Mouse (Mus musculus) liver, embryonic 12.5 days (tissue): ENCODE results near the gene Kdm6b. TPM values are rescaled to one million over a fixed set of nuclear protein-coding genes. Genes with fewer than 3 reads are reported as not detected.

Experiments used
- ATAC-seq: fragments of 200-750 bp; cut with Nextera tagmentation; 2 replicates; pipeline ENCODE4 v1.8.0; 2017; ENCODE audit warnings: moderate number of reproducible peaks, mild to moderate bottlenecking, moderate library complexity
- H3K27ac ChIP-seq: fragments of 300-500 bp; sonication (generic); 2 replicates; pipeline ENCODE4 v1.5.1; 2016; ENCODE audit warnings: mild to moderate bottlenecking
- H3K27me3 ChIP-seq: fragments of 300-500 bp; sonication (generic); replicated peaks from 2 replicates; pipeline ENCODE4 v1.6.1; 2016; ENCODE audit warnings: mild to moderate bottlenecking, moderate library complexity
- H3K36me3 ChIP-seq: fragments of 300-500 bp; sonication (generic); 2 replicates; pipeline ENCODE4 v1.6.1; 2016; ENCODE audit warnings: mild to moderate bottlenecking, moderate library complexity
- H3K4me1 ChIP-seq: fragments of 300-500 bp; sonication (generic); 2 replicates; pipeline ENCODE4 v1.6.1; 2016
- H3K4me2 ChIP-seq: fragments of 300-500 bp; sonication (generic); 2 replicates; pipeline ENCODE4 v1.6.1; 2016; ENCODE audit warnings: mild to moderate bottlenecking, moderate library complexity
- H3K4me3 ChIP-seq: fragments of 300-500 bp; sonication (generic); 2 replicates; pipeline ENCODE4 v1.5.1; 2016; ENCODE audit warnings: mild to moderate bottlenecking, moderate library complexity
- H3K9ac ChIP-seq: fragments of 300-500 bp; sonication (generic); 2 replicates; pipeline ENCODE4 v1.6.1; 2016; ENCODE audit warnings: mild to moderate bottlenecking, moderate library complexity
- H3K9me3 ChIP-seq: fragments of 300-500 bp; sonication (generic); replicated peaks from 2 replicates; pipeline ENCODE4 v1.6.1; 2016; ENCODE audit warnings: mild to moderate bottlenecking, moderate library complexity
- WGBS: fragments of 180-500 bp; shearing (Covaris S2); methylation state at CpG from one replicate; pipeline ENCODE4 v1.1.7; 2016; ENCODE audit not compliant: insufficient replicate concordance; 5-methylcytosine and 5-hydroxymethylcytosine counted together
- polyA plus RNA-seq: library from polyadenylated mRNA; unstranded; fragments of >200 nt; fragmentation: Nextera tagmentation; extraction: Ambion mirVana; gene quantifications from 2 replicates; pipeline ENCODE4 v1.2.1, GENCODE M21; 2016

Gene Kdm6b
- polyA plus RNA-seq, 1 experiment from 2014 or later, result 7.1 TPM

- Histone ChIP-seq H3K9me3 (no peaks in the 10 kb centered on the region), H3K27ac (peak overlapping the region; percentile 88), H3K27me3 (peaks cover 30% of the 10 kb centered on the region), H3K4me2 (peak overlapping the region; percentile 66), H3K9ac (peak overlapping the region; percentile 56; the same call in 1 of the 2 replicates), H3K4me3 (peak overlapping the region; percentile 43), H3K4me1 (peaks cover 86% of the 10 kb centered on the region), H3K36me3 (no peaks in the 10 kb centered on the region)
- no peak for ATAC-seq
- 50% methylated on average over 3 of the region's 3 CpGs for WGBS
These were observed 40.7 kb downstream of the Kdm6b start for GRCm38 (mm10) chr11:69372780-69373170.

- 0 out of 2 replicates have a peak, but pooled peaks have one; percentile 27 for ATAC-seq
- Histone ChIP-seq H3K27ac (peak overlapping the region; percentile 88), H3K36me3 (no peaks in the 10 kb centered on the region), H3K4me3 (peak overlapping the region; percentile 12; the same call in 1 of the 2 replicates), H3K9ac (peak overlapping the region; percentile 56), H3K4me2 (peak overlapping the region; percentile 66), H3K4me1 (peaks cover 87% of the 10 kb centered on the region), H3K27me3 (peaks cover 35% of the 10 kb centered on the region), H3K9me3 (no peaks in the 10 kb centered on the region)
- WGBS, result 33% methylated on average over 12 of the region's 12 CpGs
These were observed 41.3 kb downstream of the Kdm6b start for GRCm38 (mm10) chr11:69372056-69372779.

- H3K4me3 ChIP-seq, result no peak overlapping the region; the same call in 1 of the 2 replicates
- ATAC-seq, result no peak
- H3K9me3 ChIP-seq, result no peaks in the 10 kb centered on the region
- H3K9ac ChIP-seq, result peak overlapping the region; percentile 56
- 63% methylated on average over 12 of the region's 12 CpGs for WGBS
- no peaks in the 10 kb centered on the region for H3K36me3 ChIP-seq
- peak overlapping the region; percentile 88 for H3K27ac ChIP-seq
- H3K27me3 ChIP-seq, result peaks cover 41% of the 10 kb centered on the region
- H3K4me2 ChIP-seq, result peak overlapping the region; percentile 66
- peaks cover 89% of the 10 kb centered on the region for H3K4me1 ChIP-seq
These were observed 41.9 kb downstream of the Kdm6b start for GRCm38 (mm10) chr11:69371601-69372000.

GRCm38 (mm10) chr11:69370817-69371215 lies 42.7 kb downstream of the Kdm6b start:
- Histone ChIP-seq H3K4me1 (peaks cover 90% of the 10 kb centered on the region), H3K27me3 (peaks cover 49% of the 10 kb centered on the region), H3K27ac (peak overlapping the region; percentile 88), H3K9ac (no peak overlapping the region), H3K36me3 (no peaks in the 10 kb centered on the region), H3K4me2 (peak overlapping the region; percentile 66), H3K9me3 (no peaks in the 10 kb centered on the region), H3K4me3 (no peak overlapping the region)
- ATAC-seq, result no peak
- 27% methylated on average over 9 of the region's 9 CpGs for WGBS

- H3K27ac ChIP-seq, result peak overlapping the region; percentile 88
- 45% methylated on average over 2 of the region's 2 CpGs for WGBS
- H3K4me2 ChIP-seq, result peak overlapping the region; percentile 98
- peaks cover 55% of the 10 kb centered on the region for H3K27me3 ChIP-seq
- H3K36me3 ChIP-seq, result no peaks in the 10 kb centered on the region
- H3K4me1 ChIP-seq, result peaks cover 93% of the 10 kb centered on the region
- H3K9ac ChIP-seq, result peak overlapping the region; percentile 88; the same call in 1 of the 2 replicates
- H3K9me3 ChIP-seq, result no peaks in the 10 kb centered on the region
- no peak for ATAC-seq
- peak overlapping the region; percentile 77 for H3K4me3 ChIP-seq
These were observed 43.3 kb downstream of the Kdm6b start for GRCm38 (mm10) chr11:69369990-69370816.

GRCm38 (mm10) chr11:69369215-69369989 lies 44.1 kb downstream of the Kdm6b start, which contains the start of gene Chd3:
Chd3 (minus strand) TSS chr11:69369406.
- Histone ChIP-seq H3K9me3 (no peaks in the 10 kb centered on the region), H3K9ac (peak within 1 kb of the TSS; percentile 88), H3K27ac (peak within 1 kb of the TSS; percentile 84), H3K36me3 (no peaks in the 10 kb centered on the region), H3K4me2 (peak within 1 kb of the TSS; percentile 98), H3K4me1 (peaks cover 97% of the 10 kb centered on the region), H3K4me3 (peak within 1 kb of the TSS; percentile 77), H3K27me3 (peaks cover 63% of the 10 kb centered on the region)
- 22% methylated on average over 9 of the region's 34 CpGs for WGBS
- no peak for ATAC-seq

- peaks cover 92% of the 10 kb centered on the region for H3K4me1 ChIP-seq
- H3K9me3 ChIP-seq, result no peaks in the 10 kb centered on the region
- peak overlapping the region; percentile 98 for H3K4me2 ChIP-seq
- 2% methylated on average over 63 of the region's 106 CpGs for WGBS
- peak overlapping the region; percentile 77 for H3K4me3 ChIP-seq
- peaks cover 70% of the 10 kb centered on the region for H3K27me3 ChIP-seq
- peak overlapping the region; percentile 84 for H3K27ac ChIP-seq
- ATAC-seq, result no peak
- peak overlapping the region; percentile 88 for H3K9ac ChIP-seq
- no peaks in the 10 kb centered on the region for H3K36me3 ChIP-seq
These were observed 44.9 kb downstream of the Kdm6b start for GRCm38 (mm10) chr11:69368356-69369214.

- 1% methylated on average over 22 of the region's 22 CpGs for WGBS
- Histone ChIP-seq H3K9me3 (no peaks in the 10 kb centered on the region), H3K36me3 (0 out of 2 replicates have a peak, but pooled peaks cover 3% of the 10 kb centered on the region), H3K27ac (peak overlapping the region; percentile 84), H3K27me3 (peaks cover 70% of the 10 kb centered on the region), H3K4me3 (peak overlapping the region; percentile 77), H3K4me1 (peaks cover 84% of the 10 kb centered on the region), H3K9ac (peak overlapping the region; percentile 88; the same call in 1 of the 2 replicates), H3K4me2 (peak overlapping the region; percentile 98)
- ATAC-seq, result no peak
These were observed 45.7 kb downstream of the Kdm6b start for GRCm38 (mm10) chr11:69367616-69368355.

- Histone ChIP-seq H3K4me1 (peaks cover 77% of the 10 kb centered on the region), H3K4me3 (peak overlapping the region; percentile 77), H3K4me2 (peak overlapping the region; percentile 98), H3K27me3 (peaks cover 70% of the 10 kb centered on the region), H3K9ac (peak overlapping the region; percentile 88), H3K27ac (peak overlapping the region; percentile 31), H3K9me3 (no peaks in the 10 kb centered on the region), H3K36me3 (0 out of 2 replicates have a peak, but pooled peaks cover 3% of the 10 kb centered on the region)
- ATAC-seq, result no peak
- under 1% methylated on average over 22 of the region's 22 CpGs for WGBS
These were observed 46.4 kb downstream of the Kdm6b start for GRCm38 (mm10) chr11:69366855-69367615.
